Mouse (Mus musculus) ovary, postnatal 36 days (tissue): ENCODE measurements at regions not wholly inside any gene's neighbourhood (a gene's known extent, or its start where the extent isn't known, plus 50 kb on each side); places are given as distances from the start of the nearest gene placed in this dataset.
A peak's percentile ranks its signal among the peaks of the same experiment; 100 is the strongest.
"Not testable (repeated sequence)": the region's sequence is repeated elsewhere in the genome, so short reads cannot be mapped to it uniquely, and the experiment has no call there.

ENCODE experiments used
- DNase-seq: peaks from one replicate; pipeline ENCODE4 v3.0.0; 2022; ENCODE audit warnings: low spot score, mixed read lengths

- DNase-seq = no peak
Observed at GRCm38 (mm10) chr10:23733679-23734078, 53.4 kb downstream of the Rps12 start.

DNA sequence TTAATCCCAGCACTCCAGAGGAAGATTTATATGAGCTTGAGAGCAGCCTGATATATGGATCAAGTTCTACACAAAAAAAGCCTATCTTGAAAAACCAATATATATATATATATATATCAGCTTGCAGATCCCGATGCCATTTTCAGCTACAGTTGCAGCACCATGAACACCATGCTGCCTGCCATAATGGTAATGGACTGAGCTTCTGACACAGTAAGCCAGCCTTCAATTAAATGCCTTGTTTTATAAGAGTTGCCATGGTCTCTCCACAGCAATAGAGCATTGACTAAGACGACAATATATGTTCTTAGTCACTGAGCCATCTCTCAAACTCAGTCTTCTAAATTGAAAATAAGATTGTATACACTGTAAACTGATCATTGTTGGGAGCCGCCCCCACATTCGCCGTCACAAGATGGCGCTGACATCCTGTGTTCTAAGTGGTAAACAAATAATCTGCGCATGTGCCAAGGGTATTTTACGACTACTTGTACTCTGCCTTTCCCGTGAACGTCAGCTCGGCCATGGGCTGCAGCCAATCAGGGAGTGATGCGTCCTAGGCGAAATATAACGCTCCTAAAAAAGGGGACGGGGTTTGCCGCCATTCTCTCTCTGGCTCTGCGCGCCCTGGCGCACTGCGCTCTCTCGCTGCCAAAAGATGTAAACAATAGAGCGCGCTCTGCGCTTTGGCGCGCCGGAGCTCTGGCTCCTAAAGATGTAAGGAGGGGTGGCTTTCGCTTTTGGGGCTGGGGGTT lies 60.9 kb downstream of the Rps12 start:
- DNase-seq = not testable (repeated sequence)

GRCm38 (mm10) chr10:23718124-23718523 lies 69.0 kb downstream of the Rps12 start:
- DNase-seq = no peak

GRCm38 (mm10) chr10:23715511-23715910 lies 71.6 kb downstream of the Rps12 start:
- DNase-seq = no peak

- no peak for DNase-seq
Observed at GRCm38 (mm10) chr10:23715101-23715500, 72.0 kb downstream of the Rps12 start.

DNA sequence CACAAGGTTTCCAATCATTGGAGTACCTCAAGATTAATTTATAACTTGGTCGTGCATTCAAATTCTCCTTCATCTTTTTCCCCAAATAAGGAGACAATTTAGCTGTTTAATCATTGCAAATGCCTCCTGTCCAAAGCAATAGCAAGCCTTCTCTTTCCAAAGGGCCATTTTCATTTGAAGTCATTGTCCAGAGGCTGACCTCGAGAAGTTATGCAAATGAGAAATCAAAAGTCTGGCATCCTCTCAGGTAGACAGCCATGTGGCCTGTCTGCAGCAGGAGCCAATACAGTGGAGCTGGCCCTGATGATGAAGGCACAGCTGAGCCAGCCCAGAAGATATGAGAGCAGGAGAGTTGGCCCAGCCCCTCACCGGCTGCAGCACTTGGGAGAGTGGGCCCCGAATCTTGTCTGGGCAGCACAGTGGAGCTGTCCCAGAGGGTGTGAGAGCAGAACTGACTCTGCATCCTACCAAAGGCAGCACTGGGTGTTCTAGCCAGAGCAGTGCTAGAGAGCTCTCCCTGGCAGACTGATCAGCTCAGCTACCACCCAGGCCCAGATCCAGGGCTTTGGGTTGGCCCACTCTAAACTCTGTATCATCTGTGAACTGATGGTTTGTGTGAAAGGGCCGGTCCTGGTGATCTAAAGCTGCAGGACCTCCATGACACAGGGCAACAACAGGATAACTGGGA lies 74.2 kb downstream of the Rps12 start:
- no peak for DNase-seq

DNA sequence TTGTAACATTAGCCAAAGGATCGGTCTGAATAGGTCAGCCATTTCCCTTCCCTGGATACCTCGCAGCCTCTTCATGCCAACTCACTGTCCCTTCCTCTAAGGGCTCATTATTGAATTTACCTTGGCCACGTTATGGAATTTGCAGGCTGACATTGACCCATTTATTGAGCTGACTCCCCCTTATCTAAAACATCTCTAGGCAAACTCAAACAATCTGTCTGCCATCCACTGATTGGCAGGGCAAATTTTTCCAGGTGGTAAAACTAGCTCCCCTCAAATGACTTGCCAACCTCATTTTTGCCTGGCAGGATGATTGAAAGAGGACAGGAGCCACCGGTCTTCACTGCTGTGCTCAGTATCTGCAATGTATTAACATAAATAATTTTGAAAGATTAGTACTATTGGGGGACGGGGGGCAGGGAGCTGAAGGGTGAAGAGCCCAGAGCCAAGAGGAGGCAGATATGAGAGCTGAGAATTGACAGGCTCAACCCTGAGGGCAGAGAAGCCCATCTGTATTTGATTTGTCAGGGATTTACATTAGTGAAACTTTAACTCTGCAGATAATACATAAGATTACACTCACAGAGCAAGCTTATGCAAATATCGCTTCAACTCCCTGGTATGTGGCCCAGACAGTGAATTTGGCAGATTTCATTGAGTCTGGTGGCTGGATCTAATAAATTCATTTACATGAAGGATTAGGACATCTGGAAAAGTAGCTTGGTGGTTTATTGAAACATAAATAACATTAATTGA lies 75.5 kb downstream of the Rps12 start:
- no peak for DNase-seq

DNA sequence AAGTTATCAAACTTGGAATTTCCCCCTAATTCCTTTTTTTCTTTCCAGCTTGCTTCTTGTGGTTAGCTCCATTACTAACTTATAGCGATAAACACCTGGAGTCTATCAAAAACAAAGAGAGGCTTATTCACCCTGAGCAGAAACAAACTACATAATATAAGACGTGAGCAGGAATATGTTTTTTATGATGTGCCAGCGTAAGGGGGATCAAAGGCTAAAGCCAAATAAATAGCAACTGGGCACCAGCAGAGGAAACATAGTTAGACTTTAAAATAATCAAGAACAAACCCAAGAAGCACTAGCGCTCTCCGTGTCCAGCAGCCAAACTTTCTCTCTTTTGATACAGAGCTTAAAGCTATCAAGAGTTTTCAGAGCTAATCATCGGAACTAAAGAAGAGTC lies 76.1 kb downstream of the Rps12 start:
- no peak for DNase-seq

DNA sequence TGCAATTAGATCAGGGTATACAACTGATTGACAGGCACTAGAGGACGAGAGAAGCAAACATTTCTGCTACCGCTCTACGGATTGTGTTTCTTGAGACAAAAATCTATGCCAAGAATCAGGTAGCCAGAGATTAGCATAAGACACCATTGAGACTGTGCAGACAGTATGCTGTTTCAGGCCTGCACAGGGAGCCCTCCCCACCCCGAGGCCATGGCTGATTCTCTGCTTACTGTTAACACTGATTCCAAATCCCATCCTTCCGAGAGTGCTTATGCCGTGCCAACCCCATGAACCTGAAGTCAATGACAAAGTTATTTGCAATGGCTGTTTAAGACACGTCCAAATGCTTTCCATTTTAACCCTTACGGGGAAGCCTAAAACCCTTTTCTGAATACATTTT lies 78.8 kb downstream of the Rps12 start:
- DNase-seq = no peak

GRCm38 (mm10) chr10:23707141-23707540 lies 79.9 kb downstream of the Rps12 start:
- DNase-seq = no peak

DNA sequence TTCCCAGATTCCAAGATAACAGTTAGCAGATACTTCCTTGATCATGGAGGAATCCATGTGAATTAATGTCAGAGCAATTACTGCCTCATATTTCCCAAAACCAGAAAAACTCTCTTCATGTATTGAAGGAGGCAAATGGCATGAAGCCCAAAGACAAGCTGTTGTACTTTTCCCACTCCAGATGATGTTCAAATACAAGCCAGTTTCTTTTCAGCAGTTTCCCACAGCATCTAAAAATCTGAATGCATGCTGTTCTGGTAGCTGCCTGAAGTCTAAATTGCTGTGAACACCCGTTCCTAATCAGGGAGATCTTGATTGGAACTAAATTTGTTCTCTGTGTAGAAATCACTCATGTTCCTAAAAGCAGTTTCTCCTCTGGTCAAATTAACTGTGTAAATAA lies 83.0 kb downstream of the Rps12 start:
- DNase-seq = no peak

GRCm38 (mm10) chr10:23691291-23691690 lies 95.8 kb downstream of the Rps12 start:
- DNase-seq = no peak

- no peak for DNase-seq
Observed at GRCm38 (mm10) chr10:23686969-23687368, 100.1 kb downstream of the Rps12 start.

DNA sequence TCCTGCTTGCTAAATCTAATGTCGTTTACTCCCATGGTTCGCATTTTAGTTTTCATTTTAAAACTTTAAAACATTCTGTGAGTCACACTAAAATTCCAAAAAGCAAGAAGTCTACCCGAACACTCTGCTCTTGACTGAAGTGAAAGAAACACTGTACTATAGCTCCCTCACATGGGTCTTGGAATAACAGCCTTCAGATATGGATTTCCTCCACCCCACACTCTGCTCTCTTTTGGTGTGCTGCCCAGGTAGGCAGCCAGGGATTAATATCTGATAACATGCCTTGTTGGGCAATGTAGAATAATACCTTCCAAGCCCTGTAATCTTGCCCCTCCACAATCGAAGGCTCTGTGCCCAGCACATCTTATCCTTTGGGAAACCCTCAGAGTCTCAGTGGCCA lies 104.0 kb downstream of the Rps12 start:
- DNase-seq = no peak

DNA sequence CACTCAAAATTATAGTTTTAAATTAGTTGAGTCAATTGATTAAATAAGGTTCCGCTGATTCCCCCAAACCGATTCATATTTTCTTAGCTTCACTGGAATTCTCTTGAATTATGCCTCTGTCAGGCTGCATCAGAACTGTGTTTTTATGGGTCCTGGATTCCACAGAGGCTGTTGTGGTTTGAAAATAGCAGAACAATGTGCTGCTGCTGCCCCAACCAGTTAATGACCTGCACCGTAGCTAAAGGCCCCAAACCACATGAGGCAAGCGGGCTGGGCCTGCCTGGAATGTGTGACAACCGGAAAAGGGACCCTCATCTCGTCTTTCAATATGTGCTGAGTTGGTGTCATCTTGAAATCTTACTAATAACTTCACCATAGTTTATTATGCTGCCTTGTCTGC lies 111.2 kb downstream of the Rps12 start:
- DNase-seq = no peak

DNA sequence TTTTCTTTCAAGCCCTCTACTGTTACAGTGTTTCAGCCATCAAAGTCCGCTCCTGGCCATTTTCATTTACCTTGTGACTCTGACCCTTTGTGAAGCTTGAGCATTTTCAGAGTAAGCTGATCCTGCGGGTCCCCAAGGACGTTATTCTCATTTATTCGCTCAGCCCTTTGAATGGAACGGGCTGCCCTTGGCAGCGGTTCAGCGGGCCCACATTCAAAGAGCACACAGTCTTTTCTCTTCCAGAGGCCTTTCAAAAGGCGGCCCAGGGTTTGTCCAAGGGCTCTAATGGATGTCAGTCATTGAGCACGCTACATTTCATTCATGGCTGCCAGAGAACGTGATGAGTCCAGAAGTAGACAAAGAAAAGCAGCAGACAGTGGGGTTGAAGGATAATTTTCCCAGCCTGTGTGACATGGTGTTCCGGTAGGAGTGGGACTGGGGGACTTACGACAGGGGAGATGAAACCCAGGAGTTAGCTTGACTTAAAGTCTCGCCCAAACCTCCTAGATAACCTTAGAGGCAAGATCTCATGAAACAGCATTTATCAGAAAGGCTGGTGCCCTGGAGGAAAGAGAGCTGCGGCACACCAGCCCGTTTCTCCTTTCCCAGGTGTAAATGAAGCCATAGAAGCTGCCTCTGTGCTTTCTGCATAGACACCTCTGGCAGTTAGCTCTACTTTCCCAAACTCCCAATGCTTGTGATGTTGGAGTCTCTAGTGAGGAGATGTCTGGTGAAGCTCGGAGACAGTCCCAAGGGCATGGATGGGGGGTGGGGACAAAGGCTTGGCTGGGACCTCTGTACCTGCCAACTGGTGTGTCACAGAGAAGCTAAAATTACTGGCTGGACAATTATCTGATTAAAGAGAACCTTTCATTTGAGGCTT lies 112.2 kb downstream of the Rps12 start:
- no peak for DNase-seq

DNA sequence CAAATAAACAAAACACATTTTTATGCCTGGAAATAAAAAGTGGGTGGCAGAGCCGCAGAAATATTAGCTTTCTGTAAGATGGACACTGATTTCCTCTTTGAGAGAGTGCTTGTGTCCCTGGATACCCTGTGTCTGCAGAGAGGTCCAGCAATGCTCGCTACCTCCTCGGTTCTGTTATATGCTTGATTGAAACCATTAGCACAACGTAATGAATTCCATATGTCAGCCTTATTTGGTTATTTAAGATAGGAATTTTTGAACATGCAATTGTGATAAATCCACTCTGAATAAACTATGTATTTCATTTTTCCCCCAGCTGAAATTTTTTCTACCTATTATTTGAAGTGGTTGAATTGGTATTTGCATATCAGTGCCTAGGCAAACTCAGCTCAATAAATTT lies 114.8 kb downstream of the Rps12 start:
- DNase-seq = no peak

DNA sequence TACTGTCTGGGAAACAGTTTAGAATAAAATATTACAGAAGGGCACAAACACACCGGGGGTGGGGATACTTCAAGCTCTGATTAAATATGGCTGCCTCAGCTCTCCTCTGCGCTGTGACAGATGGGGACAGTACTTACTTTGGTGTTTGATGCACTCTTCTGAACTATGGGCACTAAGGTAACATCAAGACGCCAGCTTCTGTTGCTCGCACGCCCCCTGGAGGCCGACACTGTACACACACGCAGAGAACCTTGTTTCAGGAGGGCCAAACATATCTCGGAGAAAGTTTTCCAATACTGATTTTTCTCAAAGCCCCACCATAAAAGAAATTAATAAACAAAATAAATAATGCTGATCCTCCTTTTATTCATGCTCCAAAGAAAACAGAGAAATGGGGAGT lies 115.6 kb downstream of the Rps12 start:
- DNase-seq = peak; percentile 27

DNA sequence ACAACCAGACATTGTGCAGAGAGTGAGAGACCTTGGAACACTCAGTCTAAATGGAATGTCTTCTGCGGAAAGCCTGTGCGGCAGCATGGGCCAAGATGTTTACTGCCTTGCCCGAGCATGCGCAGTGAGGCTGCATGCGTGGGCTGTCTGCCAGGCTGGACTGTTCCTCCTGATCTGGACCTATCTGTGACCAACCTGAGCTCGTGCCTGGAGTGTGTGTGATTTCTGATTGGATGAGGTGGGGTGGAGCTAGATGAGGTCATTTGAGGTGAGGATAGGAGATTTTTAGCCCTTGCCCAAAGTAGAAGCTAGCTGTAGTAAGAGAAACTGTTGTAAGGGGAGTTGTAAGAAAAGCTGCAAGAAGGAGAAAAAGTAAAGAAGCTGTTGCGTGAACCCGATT lies 121.2 kb downstream of the Rps12 start:
- DNase-seq = not testable (repeated sequence)

- no peak for DNase-seq
Observed at GRCm38 (mm10) chr10:23626201-23626600, 160.9 kb downstream of the Rps12 start.

GRCm38 (mm10) chr10:23612030-23612429 lies 175.0 kb downstream of the Rps12 start:
- DNase-seq = no peak

GRCm38 (mm10) chr10:23611183-23611582 lies 175.9 kb downstream of the Rps12 start:
- DNase-seq = peak; percentile 52
